Mouse (Mus musculus) WW6 (cell line): ENCODE results near the gene 1700009N14Rik.

Source experiments
- DNase-seq: peaks from one replicate; pipeline ENCODE4 v3.0.0-alpha.2; 2013; ENCODE audit warnings: low read depth, low spot score

The 1700009N14Rik gene

GRCm38 (mm10) chr4:39450069-39450468 is at the start of gene 1700009N14Rik:
TSS of gene 1700009N14Rik (plus strand) at chr4:39450295.
- DNase-seq = no peak

GRCm38 (mm10) chr4:39437870-39438367 is 12.2 kb upstream of the 1700009N14Rik start:
- no peak for DNase-seq

- no peak for DNase-seq
These were observed 24.2 kb downstream of the 1700009N14Rik start for GRCm38 (mm10) chr4:39474291-39474690.

- no peak for DNase-seq
These were observed 36.3 kb downstream of the 1700009N14Rik start for GRCm38 (mm10) chr4:39486393-39486792.

- DNase-seq = no peak
These were observed 43.5 kb downstream of the 1700009N14Rik start for GRCm38 (mm10) chr4:39493596-39493995.

- DNase-seq = no peak
These were observed 45.8 kb downstream of the 1700009N14Rik start for GRCm38 (mm10) chr4:39495875-39496274.
